Mouse (Mus musculus): ENCODE measurements around the gene Pus7.
"Not testable (repeated sequence)": the region's sequence is repeated elsewhere in the genome, so short reads cannot be mapped to it uniquely, and the experiment has no call there.

Gene Pus7

DNA sequence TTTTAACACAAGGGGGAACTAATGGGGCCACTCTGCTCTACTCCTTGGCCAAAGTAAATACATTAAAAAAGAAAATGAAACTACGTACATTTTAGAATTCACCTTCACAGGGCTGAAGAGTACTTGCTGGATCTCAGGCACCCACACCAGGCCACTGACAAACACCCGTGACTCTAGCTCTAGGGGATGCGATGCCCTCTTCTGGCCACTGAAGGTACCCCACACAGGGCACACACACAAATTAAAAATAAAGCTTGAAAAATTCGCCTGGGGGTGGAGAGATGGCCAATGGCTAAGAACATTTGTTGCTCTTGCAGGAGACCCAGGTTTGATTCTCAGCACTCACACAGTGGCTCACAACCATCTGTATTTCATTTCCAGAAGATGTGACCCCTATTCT is 27.1 kb downstream of the Pus7 start:
- DNase-seq (ENCODE audit: low spot score in 2 of 2) = no peak

DNA sequence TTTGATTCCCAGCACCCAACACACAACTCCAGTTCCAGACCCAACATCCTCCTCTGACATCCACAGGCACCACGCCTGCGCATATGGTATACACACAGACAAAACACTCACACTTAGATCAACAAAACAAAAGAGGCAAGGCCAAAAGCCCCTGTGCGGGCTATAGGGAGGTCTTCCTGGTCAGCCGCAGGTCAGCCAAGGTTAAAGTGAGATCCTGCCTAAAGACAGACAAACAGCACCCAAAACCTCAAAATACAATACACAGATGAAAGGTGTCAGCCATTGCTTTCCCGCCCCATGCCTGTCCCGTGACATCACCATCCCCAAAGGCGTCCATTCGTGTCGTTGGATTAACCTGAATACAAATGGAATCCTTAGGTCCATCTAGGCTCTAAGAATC is 27.9 kb downstream of the Pus7 start:
- no peak for DNase-seq (ENCODE audit: low spot score in 2 of 2)

DNA sequence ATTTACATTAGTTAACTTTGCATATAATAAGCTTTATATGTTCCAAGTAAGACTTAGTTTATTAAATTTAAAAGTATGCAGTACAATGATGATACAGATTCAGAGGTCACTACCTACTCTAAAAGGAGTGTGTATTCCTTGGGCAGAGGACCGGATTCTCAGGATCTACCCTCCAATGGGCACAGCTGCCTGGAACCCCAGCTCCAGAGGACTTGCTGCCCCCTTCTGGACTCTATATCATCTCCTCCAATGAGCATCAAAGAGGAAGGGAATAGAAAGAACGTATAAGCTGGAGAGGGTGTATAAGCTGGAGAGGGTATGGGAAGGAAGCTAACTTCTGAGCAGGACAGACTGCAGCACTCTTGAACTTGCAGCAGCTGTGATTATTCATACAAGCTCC is 33.6 kb downstream of the Pus7 start:
- no peak for DNase-seq (ENCODE audit: low spot score in 2 of 2)

DNA sequence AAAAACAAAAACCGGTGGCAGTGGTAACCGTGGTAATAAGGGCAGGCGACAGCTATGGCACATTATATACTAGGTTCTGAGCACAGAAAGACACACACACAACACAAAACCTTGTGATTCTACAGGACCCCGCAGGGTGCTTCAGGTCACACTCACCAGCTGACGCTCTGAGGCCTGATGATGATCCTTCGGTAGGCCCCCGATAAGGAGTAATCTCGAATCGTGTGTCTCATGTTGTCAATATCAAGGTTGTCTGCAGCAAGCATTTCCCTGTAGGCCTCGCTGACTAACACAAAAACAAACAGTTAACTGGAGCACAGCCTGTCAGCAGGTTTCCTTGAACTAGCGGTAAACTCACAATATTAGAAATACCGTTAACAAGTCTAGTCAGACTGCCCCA is 40.2 kb downstream of the Pus7 start:
- no peak for DNase-seq (ENCODE audit: low spot score in 2 of 2)

DNA sequence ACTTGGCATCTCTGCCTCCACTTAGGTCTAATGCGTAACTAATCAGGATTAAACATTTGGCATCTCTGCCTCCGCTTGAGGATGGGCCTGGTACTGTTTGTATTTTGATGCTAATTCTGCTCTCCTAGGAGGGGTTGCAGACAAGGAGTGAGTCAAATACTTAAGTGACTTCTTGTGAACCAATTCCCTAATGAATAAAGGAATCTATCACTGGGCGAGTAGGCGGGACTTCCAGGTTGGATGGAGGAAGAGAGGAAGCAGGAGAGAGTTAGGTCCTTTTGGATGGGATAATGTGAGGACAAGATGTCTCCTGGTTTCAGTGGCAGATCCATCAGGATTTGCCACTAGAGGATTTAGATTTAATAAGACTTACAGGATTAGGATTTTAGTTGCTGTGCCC is 46.4 kb downstream of the Pus7 start:
- DNase-seq (ENCODE audit: low spot score in 2 of 2) = no peak

DNA sequence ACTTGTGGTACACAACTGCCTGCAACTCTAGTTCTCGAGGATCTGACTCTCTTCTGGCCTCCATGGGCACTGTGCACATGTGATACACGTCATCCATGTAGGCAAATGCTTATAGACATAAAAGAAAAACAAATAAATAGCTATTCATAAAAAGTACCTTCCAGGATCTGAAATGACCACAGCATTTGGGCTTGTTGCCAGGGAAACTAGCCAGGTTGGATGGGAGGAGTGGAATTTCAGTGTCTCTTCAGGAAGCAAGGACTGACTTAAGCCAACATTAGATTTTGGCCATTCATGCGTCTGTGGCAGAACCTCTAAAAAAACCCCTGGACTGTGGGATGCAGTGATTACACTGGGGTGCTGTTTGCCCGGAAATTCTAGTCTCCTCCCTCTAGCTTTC is 47.1 kb downstream of the Pus7 start:
- DNase-seq (ENCODE audit: low spot score in 2 of 2) = no peak

DNA sequence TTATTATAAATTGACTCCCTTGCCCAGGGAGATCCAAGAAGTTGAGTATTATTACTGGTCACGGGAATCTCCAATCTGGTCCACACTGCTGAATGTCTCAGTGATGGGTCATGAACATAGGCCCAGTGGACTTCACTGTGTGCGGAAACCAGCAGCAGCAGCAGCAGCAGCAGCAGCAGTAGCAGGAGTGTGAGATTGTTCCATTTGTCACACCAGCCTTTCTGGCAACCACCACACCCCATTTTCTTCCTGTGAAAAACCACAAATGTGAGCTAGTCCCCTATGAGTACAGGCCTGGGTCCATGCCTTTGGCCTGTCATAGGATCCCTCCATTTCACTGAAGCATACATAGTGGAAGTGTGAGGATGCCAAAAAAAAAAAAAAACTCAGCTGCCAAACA is 61.6 kb downstream of the Pus7 start:
- no peak for DNase-seq (ENCODE audit: low spot score in 2 of 2)

DNA sequence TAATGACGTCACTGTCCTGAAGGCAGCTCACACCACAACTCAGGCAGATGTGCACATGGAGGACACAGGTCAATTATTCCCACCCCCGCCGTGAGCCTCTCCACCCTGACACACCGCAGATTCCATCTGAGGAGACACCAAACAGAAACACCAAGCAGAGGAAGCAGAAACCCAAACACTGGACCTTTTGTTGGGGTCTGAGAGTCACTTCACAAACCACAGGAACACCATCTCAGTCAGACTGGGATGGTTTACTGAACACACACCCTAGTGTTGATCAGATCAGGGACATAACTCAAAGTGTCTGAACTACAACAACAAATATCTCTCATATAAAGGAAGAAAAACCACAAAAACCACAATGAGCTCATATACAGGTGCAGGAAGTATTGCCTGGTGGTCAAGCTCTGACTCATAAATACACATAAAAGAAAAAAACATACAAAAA is 64.6 kb downstream of the Pus7 start:
- DNase-seq (ENCODE audit: low spot score in 2 of 2) = no peak

DNA sequence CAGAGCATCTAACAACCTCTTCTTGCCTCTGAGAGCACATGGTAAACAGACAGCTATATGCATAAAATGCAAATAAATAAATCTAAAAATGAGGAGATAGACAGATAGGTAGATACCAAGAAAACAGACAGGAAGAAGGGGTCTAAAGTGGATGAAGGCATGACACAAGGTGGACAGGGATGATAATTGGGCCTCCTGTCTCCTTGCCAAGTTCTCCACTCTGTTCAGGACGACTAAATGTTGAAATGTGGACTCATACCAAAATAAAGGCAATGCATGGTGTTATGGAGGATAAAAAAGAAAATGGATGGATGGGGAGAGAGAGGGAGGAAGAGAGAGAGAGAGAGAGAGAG is 65.4 kb downstream of the Pus7 start:
- no peak for DNase-seq (ENCODE audit: low spot score in 2 of 2)

DNA sequence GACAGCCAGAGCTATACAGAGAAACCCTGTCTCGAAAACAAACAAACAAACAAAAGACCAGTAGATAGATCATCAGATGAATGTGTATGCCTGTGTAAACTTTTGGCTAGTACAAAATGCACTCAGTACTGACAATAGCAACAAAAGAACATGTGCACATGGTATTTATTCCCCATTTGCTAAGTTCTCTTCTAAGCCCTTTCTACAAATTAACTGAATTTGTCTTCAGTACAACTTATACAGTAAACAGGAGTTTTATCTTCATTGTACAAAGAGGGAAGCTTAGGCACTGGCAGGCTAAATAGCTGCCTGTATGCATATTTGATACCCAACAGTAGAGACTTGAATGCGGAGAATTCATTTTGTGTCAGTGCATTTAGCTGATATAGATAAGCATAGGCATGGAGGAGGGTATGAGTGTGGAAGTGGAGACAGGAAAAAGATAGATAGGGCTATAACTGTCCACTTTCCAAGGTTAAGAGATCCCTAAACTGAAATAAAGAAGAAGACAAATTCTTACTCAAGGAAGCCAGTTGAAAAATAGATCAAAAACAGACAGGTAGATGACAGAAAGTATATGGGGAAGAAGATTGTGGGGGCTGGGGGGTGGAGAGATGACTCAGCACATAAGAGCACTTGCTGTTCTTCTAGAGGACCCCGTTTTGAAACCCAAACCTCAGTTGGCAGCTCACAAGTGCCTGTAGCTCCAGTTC is 65.9 kb downstream of the Pus7 start:
- no peak for DNase-seq (ENCODE audit: low spot score in 2 of 2)

DNA sequence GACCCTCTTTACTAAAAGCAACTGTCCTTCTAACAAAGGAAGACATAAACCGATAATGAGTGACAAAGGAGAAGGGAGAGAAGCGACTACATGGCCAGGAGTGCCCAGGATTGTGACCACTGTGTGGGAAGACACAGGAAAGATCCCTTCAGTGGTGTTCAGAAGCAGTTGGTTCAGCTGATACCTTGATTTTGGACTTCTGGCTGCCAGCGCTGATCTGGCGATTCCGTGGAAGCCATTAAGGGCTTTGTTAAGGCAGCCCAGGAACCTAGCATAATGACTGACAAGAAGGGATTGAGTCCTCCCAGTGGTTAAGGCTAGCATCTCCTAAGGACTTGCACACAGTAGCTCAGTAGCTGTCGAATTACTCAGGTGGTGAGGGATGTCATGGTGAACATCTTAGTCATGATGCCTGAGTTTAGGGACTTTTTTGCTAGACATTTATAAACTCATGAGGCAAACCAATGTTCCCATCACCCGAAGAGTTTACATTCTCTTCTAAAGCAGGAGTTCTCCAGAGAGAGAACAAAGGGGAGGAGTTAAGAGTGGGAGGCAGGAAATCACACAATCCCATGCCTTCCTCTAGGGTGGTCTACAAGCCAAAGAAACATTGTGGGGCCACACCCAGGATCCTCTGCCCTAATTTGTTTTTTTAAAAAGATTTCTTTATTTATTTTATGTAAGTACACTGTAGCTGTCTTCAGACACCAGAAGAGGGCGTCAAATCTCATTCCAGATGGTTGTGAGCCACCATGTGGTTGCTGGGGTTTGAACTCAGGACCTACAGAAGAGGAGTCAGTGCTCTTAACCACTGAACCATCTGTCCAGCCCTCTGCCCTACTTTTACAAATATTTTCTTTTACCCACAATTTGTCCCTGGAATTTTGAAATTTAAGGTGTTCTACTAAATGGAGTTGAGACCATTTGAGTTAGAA is 69.8 kb downstream of the Pus7 start:
- DNase-seq (ENCODE audit: low spot score in 2 of 2) = no peak

DNA sequence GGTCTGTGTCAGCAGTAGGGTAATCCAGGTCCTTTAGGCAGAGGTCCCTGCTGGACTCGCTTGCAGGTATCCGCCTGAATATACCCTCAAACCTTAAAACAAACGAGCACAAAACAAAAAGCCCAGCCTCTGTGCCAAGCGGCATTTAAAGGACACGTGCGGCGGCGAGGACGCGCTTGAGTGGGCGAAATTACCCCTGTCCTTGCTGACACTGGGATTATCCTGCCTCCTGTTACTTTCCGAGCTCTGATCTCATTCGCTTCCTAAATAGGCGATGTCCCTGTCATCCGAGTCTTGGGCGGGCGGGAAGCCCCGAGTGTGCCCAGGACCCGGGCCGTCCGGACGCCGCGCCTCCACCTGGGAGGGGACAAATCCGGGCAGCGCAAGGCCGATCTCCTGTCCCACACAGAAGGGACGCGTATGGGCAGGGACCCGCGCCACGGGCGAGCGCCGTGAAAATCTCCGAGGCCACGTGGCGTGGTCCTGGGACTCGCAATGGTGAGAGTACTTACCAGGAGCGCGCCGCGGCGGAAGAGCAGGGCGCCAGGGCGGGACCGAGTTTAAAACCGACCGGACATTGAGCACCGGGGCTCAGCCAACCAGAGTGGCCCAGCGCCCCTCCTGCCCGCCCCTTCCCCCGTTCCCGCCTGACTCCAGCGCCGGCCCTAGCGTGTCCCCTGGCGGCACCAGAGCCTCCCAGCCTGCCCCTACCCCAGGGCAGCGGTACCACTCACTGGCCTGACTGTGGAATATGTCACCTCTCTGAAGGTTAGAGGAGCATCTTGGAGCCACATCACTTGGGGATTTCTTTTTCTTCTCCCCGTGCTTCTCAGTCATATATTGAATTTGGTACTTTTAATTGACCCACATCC is 71.1 kb downstream of the Pus7 start:
- peak; percentile 21 to 44 for DNase-seq (ENCODE audit: low spot score in 2 of 2)

DNA sequence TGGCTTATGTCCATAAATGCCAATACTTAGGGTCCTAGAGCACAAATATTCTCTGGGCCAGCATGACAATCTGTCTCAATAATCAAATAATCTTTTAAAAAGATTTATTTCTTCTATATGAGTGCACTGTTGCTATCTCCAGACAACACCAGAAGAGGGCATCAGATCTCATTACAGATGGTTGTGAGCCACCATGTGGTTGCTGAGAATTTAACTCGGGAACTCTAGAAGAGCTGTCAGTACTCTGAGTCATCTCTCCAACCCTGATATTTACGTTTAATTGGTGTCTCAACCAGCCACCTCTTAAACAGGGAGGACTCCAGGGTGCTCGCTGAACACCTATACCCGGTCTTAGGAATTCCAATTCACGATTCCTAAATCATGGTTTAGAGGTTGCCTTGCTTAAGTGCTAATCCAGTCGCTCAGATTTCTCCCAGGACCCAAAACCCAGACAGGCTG is 71.8 kb downstream of the Pus7 start:
- peak in 1 of 2 experiments; percentile 6 for DNase-seq (ENCODE audit: low spot score in 2 of 2)

DNA sequence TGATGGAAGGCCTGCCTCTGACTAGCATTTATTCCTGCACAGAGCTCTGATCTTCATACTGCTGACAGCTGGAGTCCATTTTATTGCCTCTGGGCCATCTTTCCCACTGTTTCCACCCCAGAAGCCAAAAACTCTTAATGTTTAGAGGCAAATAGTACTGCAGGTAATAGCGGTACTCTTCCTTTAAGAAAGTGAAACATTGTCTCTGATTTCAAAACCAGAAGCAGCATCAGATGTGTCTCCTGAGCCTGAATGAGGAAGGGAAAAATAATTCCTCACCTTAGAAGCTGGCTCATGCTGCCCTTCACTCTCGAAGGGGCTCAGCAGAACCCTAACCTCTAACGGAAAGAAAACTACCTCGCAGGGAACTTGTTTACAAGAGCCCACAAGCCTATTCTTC is 72.3 kb downstream of the Pus7 start:
- no peak for DNase-seq (ENCODE audit: low spot score in 2 of 2)

DNA sequence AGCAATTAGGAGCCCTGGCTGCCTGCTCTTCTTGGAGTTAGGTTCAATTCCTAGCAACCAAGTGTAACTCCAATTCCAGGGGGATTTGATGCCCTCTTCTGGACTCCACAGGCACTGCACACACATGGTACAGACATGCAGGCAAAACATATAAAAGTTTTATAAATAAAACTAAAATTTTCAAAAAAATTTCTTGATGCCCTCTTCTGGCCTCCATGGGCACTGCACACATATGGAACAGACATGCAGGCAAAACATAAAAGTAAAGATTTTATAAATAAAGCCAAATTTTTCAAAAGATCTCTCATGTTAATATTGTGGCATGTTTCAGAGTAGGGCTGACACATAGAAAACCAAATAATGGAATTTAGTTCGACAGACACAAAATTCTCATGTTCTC is 73.8 kb downstream of the Pus7 start:
- no peak for DNase-seq (ENCODE audit: low spot score in 2 of 2)

DNA sequence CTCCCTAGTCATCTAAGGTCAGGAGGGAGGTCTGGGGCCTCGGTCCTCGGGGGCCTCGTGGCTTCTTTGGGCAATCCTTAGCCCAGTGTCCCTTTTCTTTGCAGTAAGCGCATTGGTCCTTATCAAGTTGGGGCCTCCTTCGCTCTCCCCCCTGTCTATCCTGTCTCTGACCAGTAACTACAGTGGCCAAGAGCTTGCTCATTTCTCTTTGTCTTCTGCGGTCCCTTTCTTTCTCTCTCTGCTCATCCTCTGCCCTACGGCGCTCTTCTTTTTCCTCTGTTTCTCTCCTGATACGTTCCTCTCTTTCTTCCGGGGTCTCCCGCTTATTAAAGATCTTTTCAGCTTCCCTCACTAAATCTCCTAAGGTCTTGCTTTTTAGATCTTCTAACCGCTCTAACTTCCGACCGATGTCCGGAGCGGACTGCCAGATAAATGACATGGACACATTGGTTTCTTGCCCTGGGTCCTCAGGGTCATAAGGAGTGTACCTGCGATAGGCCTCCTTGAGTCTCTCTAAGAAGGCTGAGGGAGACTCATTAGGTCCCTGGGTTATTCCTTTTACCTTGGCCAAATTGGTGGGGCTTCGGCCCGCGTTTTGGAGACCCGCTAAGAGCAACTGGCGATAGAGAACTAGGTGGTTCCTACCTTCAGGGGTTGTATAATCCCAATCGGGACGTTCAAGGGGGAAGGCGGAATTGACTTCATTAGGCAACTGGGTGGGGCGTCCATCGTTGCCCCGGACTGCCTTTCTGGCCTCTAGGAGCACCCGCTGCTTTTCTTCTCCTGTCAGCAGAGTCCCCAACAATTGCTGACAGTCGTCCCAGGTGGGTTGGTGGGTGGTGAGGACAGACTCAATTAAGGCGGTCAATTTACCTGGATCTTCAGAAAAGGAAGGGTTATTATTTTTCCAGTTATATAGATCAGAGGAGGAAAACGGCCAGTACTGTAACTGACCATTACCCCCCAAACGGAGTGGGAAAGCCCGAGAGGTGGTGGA is 76.6 kb downstream of the Pus7 start:
- not testable (repeated sequence) for DNase-seq (ENCODE audit: low spot score in 2 of 2)

DNA sequence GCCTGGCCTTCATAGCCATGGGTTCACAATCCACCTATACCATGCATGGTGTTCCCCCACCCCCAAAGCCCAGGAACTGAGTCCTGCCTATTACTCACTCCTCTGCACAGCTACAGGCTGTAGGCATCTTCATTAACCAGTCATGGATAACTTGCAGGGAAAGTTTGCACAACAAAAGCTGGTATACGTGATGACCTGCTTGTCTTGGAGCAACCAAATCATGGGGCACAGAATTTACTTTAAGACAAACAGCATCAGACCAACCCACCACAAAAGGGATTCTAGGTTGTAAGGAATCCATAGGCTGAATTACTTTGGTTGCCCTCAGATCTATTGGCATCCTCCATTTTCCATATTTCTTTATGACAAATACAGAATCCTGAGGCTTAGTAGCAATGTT is 86.1 kb downstream of the Pus7 start:
- DNase-seq (ENCODE audit: low spot score in 2 of 2) = no peak

Measured in frontal cortex, postnatal 25 days (tissue).